Mouse (Mus musculus) stomach, postnatal 0 days (tissue): Measurements from ENCODE around the gene Plekhj1.

Source experiments
- CTCF ChIP-seq: IDR thresholded peaks from 2 replicates; pipeline ENCODE4 v1.5.1; 2016; ENCODE audit warnings: antibody characterized with exemption, low read depth, mild to moderate bottlenecking, moderate library complexity
- EP300 ChIP-seq: optimal IDR thresholded peaks from 2 replicates; pipeline ENCODE3; 2016; ENCODE audit warnings: antibody characterized with exemption

- TF ChIP-seq CTCF (peak; percentile 98), EP300 (no peak)
These were observed 51.0 kb downstream of the Plekhj1 start for GRCm38 (mm10) chr10:80747410-80747809.
